Mouse (Mus musculus): Measurements from ENCODE around the gene Ehbp1.

DNA sequence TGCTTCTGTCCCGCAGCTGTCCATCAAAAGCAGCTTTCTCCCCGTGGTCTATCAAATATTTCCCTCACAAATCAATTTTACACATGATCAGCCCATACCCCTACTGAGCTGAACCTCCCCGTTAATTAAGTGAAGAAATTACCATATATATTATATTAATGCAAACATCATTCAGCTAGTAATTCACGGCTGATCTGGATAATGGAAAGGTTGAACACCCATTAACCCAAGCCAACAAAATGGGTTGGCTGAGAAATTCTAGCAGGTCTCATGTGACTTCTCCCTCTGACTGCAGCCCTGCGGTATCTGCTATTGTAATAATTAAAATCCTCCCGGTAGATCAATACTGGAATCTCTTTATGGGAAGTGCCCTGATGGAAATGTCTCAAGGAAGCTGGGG, 286.2 kb downstream of the Ehbp1 start:
- TF ChIP-seq TAL1 (IDR thresholded peaks at IDR 0.05; ENCODE audit: low read length) = no peak
- TF ChIP-seq GATA1 (IDR thresholded peaks at IDR 0.05; ENCODE audit: low read length) = no peak

Data from erythroblast, embryonic 14.5 days (primary cell).